Mouse (Mus musculus) leukemia stem cell, adult 10-12 weeks (primary cell): Measurements from ENCODE around the gene Sacm1l. TPM values are rescaled to one million over a fixed set of nuclear protein-coding genes. Genes with fewer than 3 reads are reported as not detected.

Source experiments
- polyA plus RNA-seq: library from polyadenylated mRNA; stranded (reverse); fragments of >175 nt; gene quantifications from 2 replicates; pipeline ENCODE4 v1.2.3, GENCODE M21; 2012; ENCODE audit warnings: low replicate concordance

Sacm1l gene
- polyA plus RNA-seq: 1.7 and 2.9 TPM in 2 replicates

GRCm38 (mm10) chr9:123529392-123530157 is at the start of gene Sacm1l:
Sacm1l (plus strand) TSS chr9:123529759.

GRCm38 (mm10) chr9:123632281-123632680 is 102.7 kb downstream of the Sacm1l start, which contains the start of gene Slc6a20b:
Slc6a20b (minus strand) TSS chr9:123632565.

Other genes starting within 250 kb of the Sacm1l start
- gene Lars2, start 162.8 kb upstream of the Sacm1l start, polyA plus RNA-seq: 9.1 and 13.8 TPM in 2 replicates
- gene Limd1, start 51.1 kb upstream of the Sacm1l start, polyA plus RNA-seq: 13.7 and 24.0 TPM in 2 replicates
- gene Slc6a20b, start 102.8 kb downstream of the Sacm1l start, polyA plus RNA-seq: 0.05 and 0.09 TPM in 2 replicates
- gene Ccr9, start 148.7 kb downstream of the Sacm1l start, polyA plus RNA-seq: 0.91 and 1.0 TPM in 2 replicates
- 2.7 and 4.5 TPM in 2 replicates for gene Slc6a20a, start 149.1 kb downstream of the Sacm1l start, polyA plus RNA-seq
- 0.61 and 1.6 TPM in 2 replicates for gene Lztfl1, start 187.9 kb downstream of the Sacm1l start, polyA plus RNA-seq